Mouse (Mus musculus) E14TG2a.4 (cell line): ENCODE measurements at regions not wholly inside any gene's neighbourhood (a gene's known extent, or its start where the extent isn't known, plus 50 kb on each side); places are given as distances from the start of the nearest gene placed in this dataset.

Source experiments
- CTCF ChIP-seq: conservative IDR thresholded peaks from 2 replicates; pipeline ENCODE4 v1.5.1; 2014; ENCODE audit warnings: low read length
- NANOG ChIP-seq: IDR thresholded peaks from 2 replicates; pipeline ENCODE4 v1.6.1; 2014; ENCODE audit warnings: borderline replicate concordance, low read length, mixed read lengths
- POU5F1 ChIP-seq: IDR thresholded peaks from 2 replicates; pipeline ENCODE4 v1.6.1; 2014; ENCODE audit warnings: low read length, borderline replicate concordance

DNA sequence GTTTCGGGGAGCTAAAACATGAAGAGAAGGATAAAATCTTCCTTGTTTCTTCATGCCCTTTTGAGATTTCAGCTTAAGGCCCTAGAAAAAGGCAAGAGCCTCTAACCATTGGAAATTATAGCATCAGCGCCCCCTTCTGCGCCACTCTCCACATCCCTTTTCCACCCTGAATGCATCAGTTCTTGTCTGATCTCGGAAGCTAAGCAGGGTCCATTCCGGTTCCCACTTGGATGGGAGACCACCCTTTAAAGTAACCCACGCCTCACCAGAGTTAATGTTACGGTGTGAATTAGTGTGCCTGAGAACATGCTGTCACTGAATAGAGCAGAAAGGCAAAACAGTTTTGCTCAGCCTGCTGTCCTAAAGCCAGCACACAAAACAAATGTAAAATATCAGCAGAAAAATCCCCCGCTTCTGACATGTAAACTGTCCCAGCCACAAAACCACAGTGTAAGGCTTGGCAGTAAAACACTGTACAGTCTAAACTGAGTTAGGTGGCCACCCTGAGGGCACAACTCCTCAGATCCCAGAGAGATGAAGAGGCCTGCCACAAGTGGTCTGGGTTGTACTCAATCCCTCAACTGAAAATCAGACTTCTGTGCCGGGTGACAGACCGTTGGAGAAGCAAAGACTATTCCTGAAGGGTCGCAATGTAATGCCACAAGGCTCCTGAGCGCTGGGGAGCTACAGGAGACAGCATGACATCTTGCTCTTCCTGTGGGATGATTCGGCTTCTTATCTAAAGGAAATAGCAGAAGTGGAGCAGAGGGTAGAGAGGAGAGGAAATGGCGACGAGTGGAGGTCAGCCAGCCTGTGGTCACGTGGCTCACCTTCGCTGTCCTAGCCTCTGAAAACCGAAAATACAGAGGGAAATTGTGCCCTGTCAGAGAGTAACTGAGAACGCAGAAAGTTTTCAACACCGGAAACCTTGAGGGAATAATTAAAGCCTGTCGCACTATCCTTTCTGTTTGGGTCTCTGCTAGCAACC is 176.2 kb downstream of the Kctd12 start:
- no peak for TF ChIP-seq CTCF
- TF ChIP-seq NANOG: no peak
- no peak for TF ChIP-seq POU5F1
